Mouse (Mus musculus): ENCODE measurements around the gene Gabrg3. TPM values are rescaled to one million over a fixed set of nuclear protein-coding genes. Genes with fewer than 3 reads are reported as not detected.

The Gabrg3 gene
- polyA plus RNA-seq, 1 experiment from 2014 or later: 0.60 TPM

GRCm38 (mm10) chr7:57384112-57384511 is 2.9 kb downstream of the Gabrg3 start:
- no peaks in the 10 kb centered on the region for H3K36me3 ChIP-seq (ENCODE audit: control insufficient read depth, insufficient read depth)
- H3K27ac ChIP-seq (ENCODE audit: low read length): no peak overlapping the region
- no peak overlapping the region for H3K4me3 ChIP-seq (ENCODE audit: low read length)
- H3K27me3 ChIP-seq (ENCODE audit: control insufficient read depth, insufficient read depth, low read length): peaks cover 30% of the 10 kb centered on the region
- ATAC-seq (replicated peaks; ENCODE audit: extremely low read depth, insufficient read depth, low FRiP score): no peak; the same call in 1 of the 2 replicates
- no peak overlapping the region for H3K4me2 ChIP-seq (ENCODE audit: low read depth, low read length)
- peaks cover 3% of the 10 kb centered on the region; the same call in 1 of the 2 replicates for H3K4me1 ChIP-seq (ENCODE audit: control insufficient read depth, insufficient read depth, low read length)
- H3K9ac ChIP-seq (ENCODE audit: low read length): no peak overlapping the region
- H3K9me3 ChIP-seq (replicated peaks; ENCODE audit: control insufficient read depth, low read length): no peaks in the 10 kb centered on the region
- 22% methylated on average over 4 of the region's 4 CpGs for WGBS

- no peaks in the 10 kb centered on the region for H3K4me1 ChIP-seq (ENCODE audit: control insufficient read depth, insufficient read depth, low read length)
- H3K4me2 ChIP-seq (ENCODE audit: low read depth, low read length): no peak overlapping the region
- no peak overlapping the region for H3K27ac ChIP-seq (ENCODE audit: low read length)
- ATAC-seq (replicated peaks; ENCODE audit: extremely low read depth, insufficient read depth, low FRiP score): no peak
- no peaks in the 10 kb centered on the region for H3K27me3 ChIP-seq (ENCODE audit: control insufficient read depth, insufficient read depth, low read length)
- WGBS: 78% methylated on average over 5 of the region's 5 CpGs
- no peaks in the 10 kb centered on the region for H3K36me3 ChIP-seq (ENCODE audit: control insufficient read depth, insufficient read depth)
- H3K9ac ChIP-seq (ENCODE audit: low read length): no peak overlapping the region
- no peaks in the 10 kb centered on the region for H3K9me3 ChIP-seq (replicated peaks; ENCODE audit: control insufficient read depth, low read length)
- H3K4me3 ChIP-seq (ENCODE audit: low read length): no peak overlapping the region
Observed at GRCm38 (mm10) chr7:57366013-57366390, 21.0 kb downstream of the Gabrg3 start.

GRCm38 (mm10) chr7:57365134-57366012 is 21.6 kb downstream of the Gabrg3 start:
- Histone ChIP-seq H3K9ac (ENCODE audit: low read length) (no peak overlapping the region), H3K27me3 (ENCODE audit: control insufficient read depth, insufficient read depth, low read length) (no peaks in the 10 kb centered on the region), H3K4me2 (ENCODE audit: low read depth, low read length) (no peak overlapping the region), H3K4me3 (ENCODE audit: low read length) (no peak overlapping the region), H3K36me3 (ENCODE audit: control insufficient read depth, insufficient read depth) (no peaks in the 10 kb centered on the region), H3K9me3 (replicated peaks; ENCODE audit: control insufficient read depth, low read length) (no peaks in the 10 kb centered on the region), H3K4me1 (ENCODE audit: control insufficient read depth, insufficient read depth, low read length) (no peaks in the 10 kb centered on the region), H3K27ac (ENCODE audit: low read length) (no peak overlapping the region)
- WGBS: 74% methylated on average over 5 of the region's 5 CpGs
- no peak for ATAC-seq (replicated peaks; ENCODE audit: extremely low read depth, insufficient read depth, low FRiP score)

- no peak for ATAC-seq (replicated peaks; ENCODE audit: extremely low read depth, insufficient read depth, low FRiP score)
- Histone ChIP-seq H3K4me3 (ENCODE audit: low read length) (no peak overlapping the region), H3K36me3 (ENCODE audit: control insufficient read depth, insufficient read depth) (no peaks in the 10 kb centered on the region), H3K27ac (ENCODE audit: low read length) (no peak overlapping the region), H3K27me3 (ENCODE audit: control insufficient read depth, insufficient read depth, low read length) (no peaks in the 10 kb centered on the region), H3K9me3 (replicated peaks; ENCODE audit: control insufficient read depth, low read length) (no peaks in the 10 kb centered on the region), H3K4me1 (ENCODE audit: control insufficient read depth, insufficient read depth, low read length) (no peaks in the 10 kb centered on the region), H3K9ac (ENCODE audit: low read length) (no peak overlapping the region), H3K4me2 (ENCODE audit: low read depth, low read length) (no peak overlapping the region)
- WGBS: 58% methylated on average over 6 of the region's 6 CpGs
Observed at GRCm38 (mm10) chr7:57363812-57364211, 23.2 kb downstream of the Gabrg3 start.

- Histone ChIP-seq H3K9ac (ENCODE audit: low read length) (no peak overlapping the region), H3K4me3 (ENCODE audit: low read length) (no peak overlapping the region), H3K36me3 (ENCODE audit: control insufficient read depth, insufficient read depth) (no peaks in the 10 kb centered on the region), H3K9me3 (replicated peaks; ENCODE audit: control insufficient read depth, low read length) (no peaks in the 10 kb centered on the region; the same call in 1 of the 2 replicates), H3K4me1 (ENCODE audit: control insufficient read depth, insufficient read depth, low read length) (no peaks in the 10 kb centered on the region), H3K27ac (ENCODE audit: low read length) (no peak overlapping the region), H3K27me3 (ENCODE audit: control insufficient read depth, insufficient read depth, low read length) (no peaks in the 10 kb centered on the region), H3K4me2 (ENCODE audit: low read depth, low read length) (no peak overlapping the region)
- no peak for ATAC-seq (replicated peaks; ENCODE audit: extremely low read depth, insufficient read depth, low FRiP score)
- WGBS: 59% methylated on average over 6 of the region's 6 CpGs
Observed at GRCm38 (mm10) chr7:57357871-57358540, 29.0 kb downstream of the Gabrg3 start.

GRCm38 (mm10) chr7:57356565-57357301 is 30.3 kb downstream of the Gabrg3 start:
- Histone ChIP-seq H3K36me3 (ENCODE audit: control insufficient read depth, insufficient read depth) (no peaks in the 10 kb centered on the region), H3K4me2 (ENCODE audit: low read depth, low read length) (no peak overlapping the region), H3K4me3 (ENCODE audit: low read length) (no peak overlapping the region), H3K27me3 (ENCODE audit: control insufficient read depth, insufficient read depth, low read length) (no peaks in the 10 kb centered on the region), H3K4me1 (ENCODE audit: control insufficient read depth, insufficient read depth, low read length) (no peaks in the 10 kb centered on the region), H3K27ac (ENCODE audit: low read length) (0 out of 2 replicates have a peak overlapping the region, but pooled peaks have one; percentile 7), H3K9me3 (replicated peaks; ENCODE audit: control insufficient read depth, low read length) (no peaks in the 10 kb centered on the region; the same call in 1 of the 2 replicates), H3K9ac (ENCODE audit: low read length) (no peak overlapping the region)
- WGBS: 54% methylated on average over 8 of the region's 8 CpGs
- ATAC-seq (replicated peaks; ENCODE audit: extremely low read depth, insufficient read depth, low FRiP score): no peak; the same call in 1 of the 2 replicates

- Histone ChIP-seq H3K27ac (ENCODE audit: low read length) (no peak overlapping the region), H3K4me3 (ENCODE audit: low read length) (no peak overlapping the region), H3K27me3 (ENCODE audit: control insufficient read depth, insufficient read depth, low read length) (no peaks in the 10 kb centered on the region), H3K36me3 (ENCODE audit: control insufficient read depth, insufficient read depth) (no peaks in the 10 kb centered on the region), H3K4me1 (ENCODE audit: control insufficient read depth, insufficient read depth, low read length) (no peaks in the 10 kb centered on the region), H3K9ac (ENCODE audit: low read length) (no peak overlapping the region), H3K9me3 (replicated peaks; ENCODE audit: control insufficient read depth, low read length) (no peaks in the 10 kb centered on the region), H3K4me2 (ENCODE audit: low read depth, low read length) (no peak overlapping the region)
- ATAC-seq (replicated peaks; ENCODE audit: extremely low read depth, insufficient read depth, low FRiP score): no peak
- 74% methylated on average over 1 of the region's 1 CpGs for WGBS
Observed at GRCm38 (mm10) chr7:57348774-57349173, 38.2 kb downstream of the Gabrg3 start.

GRCm38 (mm10) chr7:57341910-57342309 is 45.1 kb downstream of the Gabrg3 start:
- no peak overlapping the region for H3K4me2 ChIP-seq (ENCODE audit: low read depth, low read length)
- H3K9ac ChIP-seq (ENCODE audit: low read length): no peak overlapping the region
- no peak overlapping the region for H3K4me3 ChIP-seq (ENCODE audit: low read length)
- H3K9me3 ChIP-seq (replicated peaks; ENCODE audit: control insufficient read depth, low read length): no peaks in the 10 kb centered on the region
- no peaks in the 10 kb centered on the region for H3K36me3 ChIP-seq (ENCODE audit: control insufficient read depth, insufficient read depth)
- H3K27ac ChIP-seq (ENCODE audit: low read length): no peak overlapping the region
- no peaks in the 10 kb centered on the region for H3K4me1 ChIP-seq (ENCODE audit: control insufficient read depth, insufficient read depth, low read length)
- H3K27me3 ChIP-seq (ENCODE audit: control insufficient read depth, insufficient read depth, low read length): no peaks in the 10 kb centered on the region
- no peak for ATAC-seq (replicated peaks; ENCODE audit: extremely low read depth, insufficient read depth, low FRiP score)
- WGBS: 63% methylated on average over 8 of the region's 8 CpGs
